Mouse (Mus musculus): ENCODE results near the gene Bax. TPM values are rescaled to one million over a fixed set of nuclear protein-coding genes. Genes with fewer than 3 reads are reported as not detected.
A peak's percentile ranks its signal among the peaks of the same experiment; 100 is the strongest.
"Not testable (repeated sequence)": the region's sequence is repeated elsewhere in the genome, so short reads cannot be mapped to it uniquely, and the experiment has no call there.

Bax gene
- polyA plus RNA-seq, 1 experiment from 2014 or later, result 142 TPM

DNA sequence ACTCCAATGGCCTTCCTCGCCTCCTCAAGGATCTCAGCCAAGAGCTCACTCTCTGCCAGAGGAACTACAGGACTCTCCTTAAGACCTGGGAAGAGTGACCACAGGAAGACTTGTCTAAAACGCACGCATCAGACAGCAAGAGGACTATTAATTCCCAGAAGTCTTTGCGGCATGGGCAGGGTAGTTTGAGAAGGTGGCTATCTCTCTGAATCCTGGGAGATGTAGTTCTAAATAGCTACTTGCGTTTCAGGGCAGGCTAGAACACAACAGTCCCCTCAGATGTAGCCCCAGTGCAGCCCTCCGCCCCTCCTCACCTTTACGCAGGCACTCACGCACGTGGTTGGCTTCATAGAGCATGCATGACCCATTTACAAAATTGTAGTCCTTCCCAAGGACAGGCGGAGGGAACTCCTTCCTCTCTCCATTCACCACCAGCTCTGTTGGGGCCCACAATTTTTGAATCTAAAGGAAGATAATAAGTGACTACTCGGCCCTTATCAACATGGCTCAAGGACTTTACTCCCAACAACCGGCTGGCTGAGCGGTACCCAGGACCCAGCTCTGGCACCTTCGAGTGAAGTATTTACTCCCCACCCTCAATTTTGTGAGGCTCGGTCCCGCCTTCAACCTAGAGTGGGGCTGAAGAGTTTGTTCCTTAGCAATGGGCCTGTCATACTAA is 8.7 kb upstream of the Bax start:
- Histone ChIP-seq H3K9ac (ENCODE audit: low read length) (peak overlapping the region; percentile 68), H3K4me3 (replicated peaks; ENCODE audit: low read length) (peak overlapping the region; percentile 33), H3K27ac (ENCODE audit: low read length) (no peak overlapping the region), H3K9me3 (replicated peaks; ENCODE audit: control insufficient read depth, low read length) (no peaks in the 10 kb centered on the region), H3K4me1 (ENCODE audit: control insufficient read depth, insufficient read depth, low read length) (0 out of 2 replicates have a peak, but pooled peaks cover 2% of the 10 kb centered on the region), H3K27me3 (ENCODE audit: control insufficient read depth, insufficient read depth, low read length) (no peaks in the 10 kb centered on the region), H3K4me2 (ENCODE audit: low read depth, low read length) (peak overlapping the region; percentile 52), H3K36me3 (ENCODE audit: control insufficient read depth, insufficient read depth, low read length) (no peaks in the 10 kb centered on the region)
- 57% methylated on average over 16 of the region's 16 CpGs for WGBS
- peak; percentile 61 for ATAC-seq (ENCODE audit: insufficient read depth, low FRiP score)

- Histone ChIP-seq H3K27ac (ENCODE audit: low read length) (no peak overlapping the region), H3K9ac (ENCODE audit: low read length) (no peak overlapping the region), H3K36me3 (ENCODE audit: control insufficient read depth, insufficient read depth, low read length) (no peaks in the 10 kb centered on the region), H3K4me2 (ENCODE audit: low read depth, low read length) (no peak overlapping the region), H3K4me1 (ENCODE audit: control insufficient read depth, insufficient read depth, low read length) (peaks cover 7% of the 10 kb centered on the region), H3K4me3 (replicated peaks; ENCODE audit: low read length) (no peak overlapping the region), H3K9me3 (replicated peaks; ENCODE audit: control insufficient read depth, low read length) (no peaks in the 10 kb centered on the region), H3K27me3 (ENCODE audit: control insufficient read depth, insufficient read depth, low read length) (no peaks in the 10 kb centered on the region)
- no peak for ATAC-seq (ENCODE audit: insufficient read depth, low FRiP score)
- WGBS, result 6% methylated on average over 3 of the region's 3 CpGs
Observed at GRCm38 (mm10) chr7:45470869-45471268, 4.2 kb upstream of the Bax start.

DNA sequence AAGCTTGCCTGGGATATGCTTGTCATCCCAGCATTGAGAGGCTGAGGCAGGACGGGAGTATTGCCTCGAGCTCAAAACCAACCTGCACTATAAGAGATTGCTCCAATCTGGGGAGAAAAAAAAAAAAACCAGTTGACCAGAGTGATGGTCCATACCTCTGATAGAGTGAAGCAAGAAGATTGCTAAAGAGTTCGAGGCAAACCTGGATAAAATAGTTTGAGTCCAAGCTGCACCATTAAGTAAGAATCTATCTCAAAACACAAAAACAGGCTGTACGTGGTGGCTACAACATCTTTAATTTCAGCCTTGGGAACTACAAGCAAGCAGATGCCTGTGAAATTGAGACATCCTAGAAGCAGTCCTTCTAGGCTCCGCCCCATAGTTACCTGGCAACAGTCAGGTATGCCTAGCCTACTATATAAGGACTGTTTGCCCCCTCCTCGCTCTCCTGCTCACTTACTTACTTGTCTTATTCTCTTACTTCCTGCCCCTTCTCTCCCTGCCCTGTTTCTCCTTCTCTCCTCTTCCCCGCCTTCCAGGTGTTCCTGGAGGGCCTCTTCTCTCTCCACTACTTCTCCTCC is 482 bp upstream of the Bax start:
- Histone ChIP-seq H3K4me2 (ENCODE audit: low read depth, low read length) (peak overlapping the region; percentile 86), H3K27me3 (ENCODE audit: control insufficient read depth, insufficient read depth, low read length) (no peaks in the 10 kb centered on the region), H3K9me3 (replicated peaks; ENCODE audit: control insufficient read depth, low read length) (no peaks in the 10 kb centered on the region), H3K9ac (ENCODE audit: low read length) (peak overlapping the region; percentile 46), H3K4me1 (ENCODE audit: control insufficient read depth, insufficient read depth, low read length) (peaks cover 9% of the 10 kb centered on the region), H3K36me3 (ENCODE audit: control insufficient read depth, insufficient read depth, low read length) (peaks cover 5% of the 10 kb centered on the region; the same call in 1 of the 2 replicates), H3K4me3 (replicated peaks; ENCODE audit: low read length) (peak overlapping the region; percentile 82), H3K27ac (ENCODE audit: low read length) (no peak overlapping the region)
- ATAC-seq (ENCODE audit: insufficient read depth, low FRiP score), result peak; percentile 12; the same call in 1 of the 2 replicates
- WGBS, result 30% methylated on average over 7 of the region's 7 CpGs

DNA sequence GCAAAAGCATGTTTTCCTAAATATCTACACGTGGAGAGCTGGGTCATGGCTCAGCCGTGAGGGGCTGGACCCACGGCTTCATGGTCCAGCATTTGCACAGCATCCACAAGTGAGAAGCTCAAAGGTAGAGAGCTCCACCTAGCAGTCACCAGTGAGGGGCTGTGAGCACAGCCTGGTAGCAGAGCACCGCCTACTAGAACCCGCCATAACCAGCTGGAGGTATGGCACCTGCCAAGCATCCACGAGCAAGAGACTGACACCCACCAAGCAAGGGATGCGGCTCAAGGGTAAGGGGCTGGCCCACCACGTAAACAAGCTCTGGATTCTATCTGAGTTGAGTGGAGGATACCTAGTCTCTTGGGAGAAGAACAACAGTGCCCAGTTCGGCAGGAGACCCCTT is 1.1 kb downstream of the Bax start:
- H3K4me2 ChIP-seq (ENCODE audit: low read depth, low read length), result peak overlapping the region; percentile 86
- H3K9ac ChIP-seq (ENCODE audit: low read length), result peak overlapping the region; percentile 88; the same call in 1 of the 2 replicates
- no peak for ATAC-seq (ENCODE audit: insufficient read depth, low FRiP score)
- H3K27me3 ChIP-seq (ENCODE audit: control insufficient read depth, insufficient read depth, low read length), result no peaks in the 10 kb centered on the region
- H3K27ac ChIP-seq (ENCODE audit: low read length), result no peak overlapping the region
- peak overlapping the region; percentile 82 for H3K4me3 ChIP-seq (replicated peaks; ENCODE audit: low read length)
- WGBS, result 68% methylated on average over 9 of the region's 9 CpGs
- peaks cover 5% of the 10 kb centered on the region; the same call in 1 of the 2 replicates for H3K36me3 ChIP-seq (ENCODE audit: control insufficient read depth, insufficient read depth, low read length)
- H3K9me3 ChIP-seq (replicated peaks; ENCODE audit: control insufficient read depth, low read length), result no peaks in the 10 kb centered on the region
- H3K4me1 ChIP-seq (ENCODE audit: control insufficient read depth, insufficient read depth, low read length), result peaks cover 23% of the 10 kb centered on the region

GRCm38 (mm10) chr7:45465112-45465511 is 1.6 kb downstream of the Bax start:
- Histone ChIP-seq H3K9me3 (replicated peaks; ENCODE audit: control insufficient read depth, low read length) (no peaks in the 10 kb centered on the region), H3K9ac (ENCODE audit: low read length) (no peak overlapping the region), H3K4me3 (replicated peaks; ENCODE audit: low read length) (no peak overlapping the region), H3K27ac (ENCODE audit: low read length) (no peak overlapping the region), H3K4me2 (ENCODE audit: low read depth, low read length) (no peak overlapping the region), H3K4me1 (ENCODE audit: control insufficient read depth, insufficient read depth, low read length) (peaks cover 27% of the 10 kb centered on the region), H3K36me3 (ENCODE audit: control insufficient read depth, insufficient read depth, low read length) (peaks cover 5% of the 10 kb centered on the region; the same call in 1 of the 2 replicates), H3K27me3 (ENCODE audit: control insufficient read depth, insufficient read depth, low read length) (no peaks in the 10 kb centered on the region)
- ATAC-seq (ENCODE audit: insufficient read depth, low FRiP score), result no peak
- 91% methylated on average over 12 of the region's 12 CpGs for WGBS

DNA sequence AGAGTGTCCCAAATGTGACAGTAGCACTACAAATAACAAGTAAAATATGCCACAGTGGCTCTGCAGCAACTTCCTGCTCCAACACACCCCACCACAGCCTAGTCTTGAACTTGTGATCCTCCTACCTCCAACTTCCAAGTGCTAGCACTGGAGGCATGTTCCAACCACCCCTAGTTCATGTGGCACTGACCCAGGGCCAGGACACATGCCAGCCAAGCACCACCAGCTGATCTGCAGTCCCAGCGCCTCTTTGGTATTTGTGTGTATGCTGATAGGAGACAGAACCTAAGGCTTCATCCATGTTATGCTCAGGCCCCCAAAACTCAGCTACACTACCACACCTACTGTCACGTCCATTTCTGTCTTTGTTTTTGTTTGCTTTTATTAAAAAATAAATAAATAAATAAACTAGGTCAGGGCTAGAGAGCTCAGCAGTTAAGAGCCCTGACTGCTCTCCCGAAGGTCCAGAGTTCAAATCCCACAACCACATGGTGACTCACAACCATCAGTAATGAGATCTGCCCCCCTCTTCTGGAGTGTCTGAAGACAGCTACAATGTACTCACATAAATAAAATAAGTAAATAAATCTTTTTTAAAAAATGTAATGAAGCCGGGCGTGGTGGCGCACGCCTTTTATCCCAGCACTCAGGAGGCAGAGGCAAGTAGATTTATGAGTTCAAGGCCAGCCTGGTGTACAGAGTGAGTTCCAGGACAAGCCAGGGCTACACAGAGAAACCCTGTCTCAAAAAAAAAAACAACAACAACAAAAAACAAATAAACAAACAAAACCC is 2.5 kb downstream of the Bax start:
- H3K4me3 ChIP-seq (replicated peaks; ENCODE audit: low read length), result no peak overlapping the region
- H3K9ac ChIP-seq (ENCODE audit: low read length), result no peak overlapping the region
- no peak for ATAC-seq (ENCODE audit: insufficient read depth, low FRiP score)
- H3K4me2 ChIP-seq (ENCODE audit: low read depth, low read length), result no peak overlapping the region
- no peaks in the 10 kb centered on the region for H3K9me3 ChIP-seq (replicated peaks; ENCODE audit: control insufficient read depth, low read length)
- H3K4me1 ChIP-seq (ENCODE audit: control insufficient read depth, insufficient read depth, low read length), result peaks cover 29% of the 10 kb centered on the region
- no peaks in the 10 kb centered on the region for H3K27me3 ChIP-seq (ENCODE audit: control insufficient read depth, insufficient read depth, low read length)
- 92% methylated on average over 7 of the region's 7 CpGs for WGBS
- H3K36me3 ChIP-seq (ENCODE audit: control insufficient read depth, insufficient read depth, low read length), result peaks cover 5% of the 10 kb centered on the region; the same call in 1 of the 2 replicates
- no peak overlapping the region for H3K27ac ChIP-seq (ENCODE audit: low read length)

GRCm38 (mm10) chr7:45462868-45463267 is 3.8 kb downstream of the Bax start:
- H3K9me3 ChIP-seq (replicated peaks; ENCODE audit: control insufficient read depth, low read length); H3K9ac ChIP-seq (ENCODE audit: low read length); H3K4me2 ChIP-seq (ENCODE audit: low read depth, low read length); H3K27me3 ChIP-seq (ENCODE audit: control insufficient read depth, insufficient read depth, low read length); ATAC-seq (ENCODE audit: insufficient read depth, low FRiP score); H3K4me3 ChIP-seq (replicated peaks; ENCODE audit: low read length); H3K27ac ChIP-seq (ENCODE audit: low read length); H3K36me3 ChIP-seq (ENCODE audit: control insufficient read depth, insufficient read depth, low read length): not testable (repeated sequence)
- peaks cover 34% of the 10 kb centered on the region for H3K4me1 ChIP-seq (ENCODE audit: control insufficient read depth, insufficient read depth, low read length)
- 77% methylated on average over 4 of the region's 4 CpGs for WGBS

DNA sequence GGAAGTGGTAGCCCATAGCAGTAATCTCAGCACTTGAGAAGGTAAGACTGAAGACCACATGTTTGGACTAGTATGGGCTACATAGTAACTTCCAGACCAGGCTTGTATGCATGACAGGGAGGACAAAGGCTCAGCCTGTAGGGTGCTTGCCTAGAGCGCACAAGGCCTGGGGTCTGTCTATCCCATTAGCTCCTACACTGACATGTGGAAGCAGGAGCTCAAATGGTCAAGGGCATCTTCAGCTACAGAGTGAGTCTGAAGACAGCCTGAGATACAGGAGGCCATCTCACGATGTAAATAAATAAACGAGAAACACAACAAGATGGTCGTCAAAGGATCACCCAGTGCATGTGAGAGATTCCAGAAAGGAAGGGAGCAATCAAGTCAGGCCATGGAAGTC is 4.4 kb downstream of the Bax start:
- H3K27me3 ChIP-seq (ENCODE audit: control insufficient read depth, insufficient read depth, low read length), result no peaks in the 10 kb centered on the region
- no peaks in the 10 kb centered on the region for H3K9me3 ChIP-seq (replicated peaks; ENCODE audit: control insufficient read depth, low read length)
- no peak for ATAC-seq (ENCODE audit: insufficient read depth, low FRiP score)
- no peak overlapping the region for H3K27ac ChIP-seq (ENCODE audit: low read length)
- no peak overlapping the region for H3K9ac ChIP-seq (ENCODE audit: low read length)
- peaks cover 8% of the 10 kb centered on the region; the same call in 1 of the 2 replicates for H3K36me3 ChIP-seq (ENCODE audit: control insufficient read depth, insufficient read depth, low read length)
- WGBS, result 84% methylated on average over 4 of the region's 4 CpGs
- H3K4me2 ChIP-seq (ENCODE audit: low read depth, low read length), result no peak overlapping the region
- H3K4me1 ChIP-seq (ENCODE audit: control insufficient read depth, insufficient read depth, low read length), result peaks cover 39% of the 10 kb centered on the region
- no peak overlapping the region for H3K4me3 ChIP-seq (replicated peaks; ENCODE audit: low read length)

DNA sequence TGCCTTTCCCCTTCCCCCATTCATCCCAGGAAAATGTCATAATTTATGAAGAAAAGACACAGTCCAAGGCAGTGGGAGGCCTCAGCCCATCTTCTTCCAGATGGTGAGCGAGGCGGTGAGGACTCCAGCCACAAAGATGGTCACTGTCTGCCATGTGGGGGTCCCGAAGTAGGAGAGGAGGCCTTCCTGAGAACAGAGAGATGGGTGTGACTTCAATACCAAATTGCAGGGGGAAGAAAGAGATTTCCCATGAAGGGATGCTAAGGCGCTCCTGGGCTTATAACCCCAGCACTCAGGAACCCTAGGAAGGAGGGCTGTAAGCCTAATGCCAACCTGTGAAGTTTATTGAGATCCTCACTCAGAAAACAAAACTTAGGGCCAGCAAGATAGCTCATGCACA is 4.9 kb downstream of the Bax start:
- Histone ChIP-seq H3K4me3 (replicated peaks; ENCODE audit: low read length) (no peak overlapping the region), H3K9ac (ENCODE audit: low read length) (no peak overlapping the region), H3K4me2 (ENCODE audit: low read depth, low read length) (no peak overlapping the region), H3K9me3 (replicated peaks; ENCODE audit: control insufficient read depth, low read length) (no peaks in the 10 kb centered on the region), H3K36me3 (ENCODE audit: control insufficient read depth, insufficient read depth, low read length) (peaks cover 8% of the 10 kb centered on the region; the same call in 1 of the 2 replicates), H3K27me3 (ENCODE audit: control insufficient read depth, insufficient read depth, low read length) (no peaks in the 10 kb centered on the region), H3K4me1 (ENCODE audit: control insufficient read depth, insufficient read depth, low read length) (peaks cover 38% of the 10 kb centered on the region), H3K27ac (ENCODE audit: low read length) (peak overlapping the region; percentile 93)
- 83% methylated on average over 4 of the region's 4 CpGs for WGBS
- ATAC-seq (ENCODE audit: insufficient read depth, low FRiP score), result no peak

All from stomach, embryonic 16.5 days (tissue).